Mouse (Mus musculus) olfactory bulb, adult 2 months (tissue): ENCODE measurements around the gene Selenbp2. TPM values are rescaled to one million over a fixed set of nuclear protein-coding genes. Genes with fewer than 3 reads are reported as not detected.
"Not testable (repeated sequence)": the region's sequence is repeated elsewhere in the genome, so short reads cannot be mapped to it uniquely, and the experiment has no call there.

Experiments
- H3K27ac ChIP-seq: fragments of 200-500 bp; 2 replicates; pipeline ENCODE4 v1.5.1; 2012; ENCODE audit warnings: low read depth, low read length; ENCODE audit not compliant: insufficient read depth
- H3K4me1 ChIP-seq: fragments of 200-500 bp; 2 replicates; pipeline ENCODE4 v1.6.1; 2012; ENCODE audit warnings: low read length; ENCODE audit not compliant: control insufficient read depth, insufficient read depth
- H3K4me3 ChIP-seq: fragments of 200-500 bp; 2 replicates; pipeline ENCODE4 v1.5.1; 2012; ENCODE audit warnings: mild to moderate bottlenecking, low read depth, low read length, moderate library complexity; ENCODE audit not compliant: insufficient read depth
- CTCF ChIP-seq: fragments of 200-500 bp; IDR thresholded peaks from 2 replicates; pipeline ENCODE4 v1.5.1; 2012; ENCODE audit warnings: low read depth, mild to moderate bottlenecking, low read length, moderate library complexity; ENCODE audit not compliant: insufficient read depth
- POLR2A ChIP-seq: fragments of 200-500 bp; IDR thresholded peaks from 2 replicates; pipeline ENCODE4 v1.6.1; 2012; ENCODE audit warnings: mild to moderate bottlenecking, low read depth, low read length, moderate library complexity; ENCODE audit not compliant: insufficient read depth
- WGBS: fragments of 180-500 bp; shearing (Covaris S2); methylation state at CpG from one replicate; pipeline ENCODE4 v1.1.7; 2018; 5-methylcytosine and 5-hydroxymethylcytosine counted together
- polyA plus RNA-seq: library from polyadenylated mRNA; stranded (reverse); fragments of >200 nt; gene quantifications from 2 replicates; pipeline ENCODE4 v1.2.4, GENCODE M21; 2012; ENCODE audit warnings: low replicate concordance; ENCODE audit not compliant: missing spikeins, insufficient read depth, insufficient read length

The Selenbp2 gene
- polyA plus RNA-seq, 1 experiment, result not detected

DNA sequence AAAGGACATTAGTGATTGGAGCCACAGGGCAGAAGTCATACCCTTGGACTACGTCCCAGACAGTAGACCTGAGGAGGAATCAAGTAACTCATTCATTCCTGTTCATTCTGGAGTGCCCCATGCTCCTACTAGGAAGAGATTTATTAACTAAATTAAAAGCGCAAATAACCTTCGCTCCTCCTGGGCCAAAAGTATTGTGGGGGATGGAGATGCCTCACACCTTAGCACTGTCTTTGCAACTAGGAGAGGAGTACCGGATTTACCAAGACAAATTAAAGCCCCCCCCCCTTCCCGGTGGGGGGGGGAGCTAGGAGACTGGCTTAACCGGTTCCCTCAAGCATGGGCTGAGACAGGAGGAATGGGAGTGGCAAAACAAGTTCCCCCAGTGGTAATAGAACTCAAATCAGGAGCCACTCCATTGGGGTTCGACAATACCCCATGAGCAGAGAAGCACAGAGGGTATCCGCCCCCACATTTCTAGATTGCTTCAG is 14.0 kb upstream of the Selenbp2 start:
- Histone ChIP-seq H3K27ac (no peak overlapping the region), H3K4me3 (no peak overlapping the region), H3K4me1 (no peaks in the 10 kb centered on the region)
- TF ChIP-seq CTCF (no peak), POLR2A (no peak)
- WGBS, result 74% methylated on average over 8 of the region's 8 CpGs

DNA sequence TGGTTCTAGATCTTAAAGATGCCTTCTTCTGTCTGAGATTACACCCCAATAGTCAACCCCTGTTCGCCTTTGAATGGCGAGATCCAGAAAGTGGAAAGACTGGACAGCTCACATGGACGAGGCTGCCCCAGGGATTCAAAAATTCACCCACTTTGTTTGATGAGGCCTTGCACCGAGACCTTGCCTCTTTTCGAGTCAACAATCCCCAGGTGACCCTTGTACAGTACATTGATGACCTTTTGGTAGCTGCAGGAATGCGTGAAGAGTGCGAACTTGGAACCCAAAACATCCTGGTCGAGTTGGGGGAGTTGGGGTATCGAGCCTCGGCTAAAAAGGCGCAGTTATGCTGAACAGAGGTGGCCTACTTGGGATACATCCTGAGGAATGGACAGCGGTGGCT is 13.3 kb upstream of the Selenbp2 start:
- not testable (repeated sequence) for H3K27ac ChIP-seq, H3K4me3 ChIP-seq, H3K4me1 ChIP-seq
- WGBS, result 90% methylated on average over 12 of the region's 12 CpGs

DNA sequence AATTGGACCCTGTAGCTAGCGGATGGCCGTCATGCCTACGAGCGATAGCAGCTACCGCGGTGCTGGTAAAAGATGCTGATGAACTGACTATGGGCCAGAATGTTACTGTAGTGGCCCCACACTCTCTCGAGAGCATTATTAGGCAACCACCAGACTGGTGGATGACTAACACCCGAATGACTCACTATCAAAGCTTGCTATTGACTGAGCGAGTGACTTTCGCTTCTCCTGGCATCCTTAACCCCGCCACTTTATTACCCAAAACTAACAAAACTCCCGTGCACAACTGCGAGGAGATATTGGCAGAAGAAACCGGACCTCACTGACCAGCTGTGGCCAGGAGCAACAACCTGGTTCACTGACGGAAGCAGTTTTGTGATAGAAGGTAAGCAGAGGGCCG is 12.6 kb upstream of the Selenbp2 start:
- no peak overlapping the region for H3K4me3 ChIP-seq
- no peaks in the 10 kb centered on the region for H3K4me1 ChIP-seq
- 80% methylated on average over 16 of the region's 16 CpGs for WGBS
- no peak for TF ChIP-seq CTCF
- no peak for TF ChIP-seq POLR2A
- no peak overlapping the region for H3K27ac ChIP-seq

DNA sequence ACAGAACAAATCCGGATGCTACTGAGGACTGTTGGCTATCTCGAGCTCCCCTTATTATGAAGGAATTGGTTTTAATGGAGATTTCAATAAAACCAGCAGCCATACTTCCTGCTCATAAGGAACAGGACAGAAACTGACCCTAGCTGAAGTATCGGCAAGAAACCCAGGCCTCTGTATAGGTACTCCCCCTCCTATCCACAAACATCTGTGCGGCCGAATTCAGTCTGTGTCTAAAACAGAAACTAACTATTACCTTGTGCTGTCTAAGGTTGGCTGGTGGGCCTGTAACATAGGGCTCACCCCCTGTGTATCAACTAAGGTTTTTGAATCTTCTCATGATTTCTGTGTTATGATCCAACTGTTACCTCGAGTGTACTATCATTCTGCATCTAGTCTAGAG is 9.7 kb upstream of the Selenbp2 start:
- no peak overlapping the region for H3K27ac ChIP-seq
- H3K4me1 ChIP-seq, result no peaks in the 10 kb centered on the region
- 89% methylated on average over 6 of the region's 6 CpGs for WGBS
- TF ChIP-seq POLR2A (no peak), CTCF (no peak)
- H3K4me3 ChIP-seq, result no peak overlapping the region

DNA sequence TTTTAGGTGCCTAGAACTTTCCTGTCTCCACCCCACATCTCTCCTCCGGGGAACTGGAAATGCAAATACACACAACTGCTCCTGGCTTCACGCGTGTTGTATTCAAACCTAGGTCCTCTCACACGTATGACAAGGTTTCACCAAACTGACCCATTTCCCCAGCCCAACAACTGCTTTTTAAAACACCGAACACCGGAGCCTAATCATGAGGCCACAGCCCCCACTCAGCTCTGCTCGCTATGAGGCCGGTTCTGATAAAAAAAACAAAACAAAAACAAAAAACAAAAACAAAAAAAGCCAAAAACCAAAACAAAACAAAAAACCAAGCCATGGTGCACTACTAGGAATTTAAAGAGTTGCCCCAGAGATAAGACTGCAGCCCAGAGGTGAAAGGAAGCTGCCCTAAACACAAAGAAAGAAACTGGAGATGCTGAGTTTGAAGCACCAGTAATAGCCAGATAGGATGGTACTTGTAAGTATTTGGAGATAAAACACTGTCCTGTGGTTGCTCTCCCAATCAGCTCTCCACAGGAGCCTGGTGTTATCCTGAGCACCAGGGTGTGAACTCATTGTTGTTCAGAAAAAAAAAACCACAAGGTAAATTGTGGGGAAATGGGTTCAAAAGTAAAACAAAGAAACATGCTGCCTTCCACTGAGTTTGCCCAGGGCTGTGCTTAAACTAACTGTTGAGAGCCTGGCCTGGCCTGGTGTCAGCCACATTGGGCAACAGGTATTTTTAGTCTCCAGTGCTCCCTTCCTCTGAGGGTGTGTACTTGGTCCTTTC is 7.2 kb upstream of the Selenbp2 start:
- H3K4me1 ChIP-seq, H3K27ac ChIP-seq, H3K4me3 ChIP-seq: not testable (repeated sequence)
- 93% methylated on average over 8 of the region's 8 CpGs for WGBS

DNA sequence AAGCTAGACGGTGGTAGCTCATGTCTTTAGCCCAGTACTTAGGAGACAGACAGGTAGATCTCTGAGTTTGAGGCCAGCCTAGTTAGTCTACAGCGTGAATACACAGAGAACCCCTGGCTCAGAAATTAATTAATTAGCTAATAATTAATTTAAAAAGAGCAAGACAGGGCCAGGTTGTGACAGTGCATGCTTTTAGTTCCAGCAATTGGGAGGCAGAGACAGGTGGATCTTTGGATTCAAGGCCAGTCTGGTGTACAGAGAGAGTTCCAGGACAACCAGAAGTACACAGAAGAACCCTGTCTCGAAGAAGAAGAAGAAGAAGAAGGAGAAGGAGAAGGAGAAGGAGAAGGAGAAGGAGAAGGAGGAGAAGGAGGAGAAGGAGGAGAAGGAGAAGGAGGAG is 4.7 kb upstream of the Selenbp2 start:
- H3K4me3 ChIP-seq, H3K27ac ChIP-seq, H3K4me1 ChIP-seq: not testable (repeated sequence)
- 87% methylated on average over 3 of the region's 3 CpGs for WGBS

DNA sequence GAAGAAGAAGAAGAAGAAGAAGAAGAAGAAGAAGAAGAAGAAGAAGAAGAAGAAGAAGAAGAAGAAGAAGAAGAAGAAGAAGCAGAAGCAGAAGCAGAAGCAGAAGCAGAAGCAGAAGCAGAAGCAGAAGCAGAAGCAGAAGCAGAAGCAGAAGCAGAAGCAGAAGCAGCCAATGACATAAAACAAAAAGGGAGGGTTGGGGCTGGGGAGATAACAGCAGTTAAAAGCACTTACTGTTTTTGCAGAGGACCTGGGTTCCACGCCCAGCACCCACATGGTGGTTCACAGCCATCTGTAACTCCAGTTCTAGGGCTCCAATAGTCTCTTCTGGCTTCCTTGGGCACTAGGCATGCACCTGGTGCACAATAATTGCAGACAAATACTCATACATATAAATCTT is 4.2 kb upstream of the Selenbp2 start:
- not testable (repeated sequence) for H3K4me1 ChIP-seq, H3K4me3 ChIP-seq
- WGBS, result 89% methylated on average over 1 of the region's 1 CpGs

DNA sequence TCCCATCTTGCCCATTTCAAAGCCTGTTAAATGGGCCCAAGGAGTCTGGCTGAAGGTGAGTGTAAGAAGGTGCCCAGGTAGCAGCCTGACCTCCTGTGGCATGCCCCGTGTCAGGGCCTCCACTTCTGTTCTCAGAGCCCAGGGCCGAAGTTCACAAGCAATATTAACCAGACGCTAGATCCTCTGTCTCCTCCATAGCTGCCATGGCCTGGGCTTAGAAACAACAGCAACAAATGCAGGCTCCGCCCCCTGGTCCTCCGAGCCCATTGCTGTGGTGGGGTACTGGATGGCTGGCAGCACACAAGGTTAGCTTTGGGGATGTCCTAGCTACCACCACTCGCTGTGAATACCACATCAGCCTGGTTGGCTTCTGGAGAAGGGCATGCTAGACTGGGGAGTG is 3.2 kb upstream of the Selenbp2 start:
- not testable (repeated sequence) for H3K4me1 ChIP-seq, H3K27ac ChIP-seq, H3K4me3 ChIP-seq
- 77% methylated on average over 6 of the region's 6 CpGs for WGBS

More for the DNA sequence above, 4.2 kb upstream of the Selenbp2 start:
- H3K27ac ChIP-seq, result not testable (repeated sequence)

DNA sequence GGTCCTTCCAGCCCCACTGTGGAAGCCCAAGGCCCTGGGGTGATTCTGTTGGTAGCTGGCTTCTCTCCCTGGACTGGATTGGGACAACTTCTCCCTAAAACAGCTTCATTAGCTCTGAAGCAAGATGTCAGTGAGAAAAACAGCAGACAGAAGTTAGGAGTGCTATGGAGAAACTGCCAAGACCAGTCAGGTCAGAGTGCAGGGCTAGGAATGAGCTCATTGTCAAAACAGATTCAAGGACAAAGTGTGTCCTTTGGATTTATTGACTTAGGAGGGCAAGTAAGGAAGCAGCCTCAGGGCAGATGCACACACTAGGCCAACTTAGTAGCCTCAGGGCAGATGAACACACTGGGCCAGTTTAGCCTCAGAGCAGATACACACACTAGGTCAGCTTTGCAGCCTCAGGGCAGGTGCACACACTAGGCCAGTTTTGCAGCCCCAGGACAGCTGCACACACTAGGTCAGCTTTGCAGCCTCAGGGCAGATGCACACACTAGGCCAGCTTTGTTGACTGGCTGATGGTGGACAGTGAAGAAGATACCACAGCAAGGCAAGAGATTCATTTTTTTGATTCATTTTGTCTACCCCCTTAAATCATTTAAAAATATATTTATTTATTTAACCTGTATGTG is 2.6 kb upstream of the Selenbp2 start:
- Histone ChIP-seq H3K4me1 (no peaks in the 10 kb centered on the region), H3K4me3 (no peak overlapping the region), H3K27ac (no peak overlapping the region)
- TF ChIP-seq POLR2A (no peak), CTCF (no peak)

DNA sequence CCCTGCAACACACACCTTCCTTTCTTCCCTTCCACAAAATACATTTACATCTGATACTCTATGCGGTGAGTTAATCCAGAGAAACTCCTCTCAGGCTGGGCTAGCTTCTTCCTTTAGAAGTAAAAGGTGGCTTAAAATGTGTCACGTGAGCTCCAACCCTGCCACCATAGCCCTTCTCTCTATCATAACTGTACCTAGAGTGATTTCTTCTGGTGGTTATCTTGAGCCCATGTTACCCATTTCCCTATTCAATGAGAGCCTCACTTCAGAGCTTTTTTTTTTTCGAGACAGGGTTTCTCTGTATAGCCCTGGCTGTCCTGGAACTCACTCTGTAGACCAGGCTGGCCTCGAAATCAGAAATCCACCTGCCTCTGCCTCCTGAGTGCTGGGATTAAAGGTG is 1.7 kb upstream of the Selenbp2 start:
- not testable (repeated sequence) for H3K27ac ChIP-seq, H3K4me1 ChIP-seq, H3K4me3 ChIP-seq
- WGBS, result 90% methylated on average over 4 of the region's 4 CpGs

DNA sequence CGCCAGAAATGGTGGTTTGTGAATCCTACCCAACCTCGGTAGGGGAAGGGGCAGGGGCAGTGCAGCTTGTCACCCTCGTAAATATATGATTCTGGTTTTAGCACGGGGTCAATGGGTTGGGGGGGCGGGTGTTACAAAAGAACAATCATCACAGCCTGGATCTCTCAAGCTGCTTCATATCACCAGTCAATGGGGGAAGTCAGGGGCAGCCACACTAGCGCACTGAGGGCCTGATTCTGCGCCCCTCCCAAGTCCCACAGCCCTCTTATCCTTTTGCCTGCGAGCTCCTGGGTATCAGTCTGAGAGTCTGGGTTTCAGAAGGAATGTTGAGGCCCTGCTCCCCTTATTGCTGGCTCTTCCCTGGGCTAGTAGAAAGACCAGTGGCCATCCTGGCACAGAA is 518 bp downstream of the Selenbp2 start:
- WGBS, result 85% methylated on average over 6 of the region's 8 CpGs
- not testable (repeated sequence) for H3K4me3 ChIP-seq, H3K4me1 ChIP-seq, H3K27ac ChIP-seq

DNA sequence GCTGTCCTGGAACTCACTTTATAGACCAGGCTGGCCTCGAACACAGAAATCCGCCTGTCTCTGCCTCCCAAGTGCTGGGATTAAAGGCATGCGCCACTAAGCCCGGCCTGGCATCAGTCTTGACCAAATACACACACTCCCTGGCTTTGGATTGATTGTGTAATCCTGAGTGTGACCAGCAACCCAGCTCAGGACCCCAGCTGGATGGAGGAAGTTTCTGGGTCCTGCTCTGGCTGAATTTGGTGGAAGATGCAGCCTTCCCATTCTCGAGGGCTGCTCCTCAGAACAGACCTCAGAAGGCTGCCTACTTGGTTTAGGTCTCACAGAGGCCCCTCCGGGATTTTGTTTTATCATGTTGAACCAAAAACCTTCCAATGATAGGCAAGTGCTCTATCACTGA is 2.2 kb downstream of the Selenbp2 start:
- H3K4me3 ChIP-seq, H3K27ac ChIP-seq, H3K4me1 ChIP-seq: not testable (repeated sequence)
- WGBS, result 91% methylated on average over 6 of the region's 6 CpGs

DNA sequence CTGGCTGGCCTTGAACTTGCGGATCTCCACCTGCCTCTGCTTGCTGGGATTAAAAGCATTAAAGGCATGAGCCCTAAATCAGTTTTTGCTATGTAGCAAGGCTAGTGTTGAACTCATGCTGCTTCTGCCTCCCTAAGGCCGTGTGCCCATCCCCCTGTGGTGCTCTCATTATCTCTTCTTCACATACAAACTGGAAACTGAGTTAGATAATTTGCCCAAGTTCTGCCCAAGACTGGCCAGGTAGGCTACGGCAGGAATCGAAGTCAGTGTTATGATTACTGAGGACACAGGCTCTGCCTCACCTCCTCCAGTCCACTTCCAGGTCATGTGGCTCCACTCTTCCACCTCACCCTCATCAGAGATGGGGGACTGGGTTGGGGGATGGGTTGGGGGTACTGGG is 2.9 kb downstream of the Selenbp2 start:
- 94% methylated on average over 4 of the region's 4 CpGs for WGBS
- not testable (repeated sequence) for H3K4me3 ChIP-seq, H3K27ac ChIP-seq, H3K4me1 ChIP-seq

DNA sequence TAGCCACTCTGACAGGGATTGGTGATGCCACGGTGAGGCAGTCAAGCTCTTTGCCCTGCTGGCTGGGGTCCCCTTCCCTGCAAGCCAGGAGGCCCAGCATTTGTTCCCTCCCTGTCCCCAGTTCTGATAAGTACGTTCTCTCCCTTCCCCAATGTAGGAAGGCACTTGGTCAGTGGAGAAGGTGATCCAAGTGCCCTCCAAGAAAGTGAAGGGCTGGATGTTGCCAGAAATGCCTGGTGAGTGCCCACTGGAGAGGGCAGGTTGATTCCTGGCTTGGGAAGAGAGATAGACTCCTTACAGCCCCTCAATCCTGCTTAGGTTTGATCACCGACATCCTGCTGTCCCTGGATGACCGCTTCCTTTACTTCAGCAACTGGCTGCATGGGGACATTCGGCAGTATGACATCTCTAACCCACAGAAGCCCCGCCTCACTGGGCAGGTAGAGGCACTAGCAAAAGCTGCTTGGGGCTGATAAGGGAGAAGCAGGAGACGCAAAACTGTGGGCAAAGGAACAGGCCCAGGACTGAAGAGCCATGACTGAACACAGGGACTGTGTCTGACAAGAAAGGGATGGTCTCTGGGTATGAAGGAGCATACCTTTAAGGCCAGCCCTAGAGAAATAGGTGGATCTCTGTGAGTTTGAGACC is 8.9 kb downstream of the Selenbp2 start:
- H3K4me1 ChIP-seq, H3K4me3 ChIP-seq, H3K27ac ChIP-seq: not testable (repeated sequence)
- 98% methylated on average over 7 of the region's 7 CpGs for WGBS
